In the genomic region with DNA sequence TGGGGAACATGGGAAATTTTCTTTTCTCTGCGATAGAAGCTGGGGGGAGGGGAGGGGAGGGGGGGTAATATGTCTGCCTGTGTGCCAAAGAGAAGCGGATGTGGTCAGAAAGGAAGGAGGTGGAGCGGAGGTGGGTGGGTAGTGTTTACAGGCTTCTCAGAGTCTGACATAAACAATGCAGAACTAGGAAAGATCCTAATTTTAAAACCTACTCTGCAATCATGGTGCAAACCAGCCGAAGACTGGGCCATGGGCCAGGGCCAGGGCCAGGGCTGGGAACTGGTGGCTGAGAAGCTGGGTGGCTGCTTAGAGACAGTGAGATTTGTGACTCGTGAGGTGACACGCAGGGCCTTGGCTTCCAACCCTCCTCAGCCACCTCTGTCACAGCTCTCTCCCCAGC, we compare ENCODE assay signal across 11 mouse cellular contexts.
DNase-seq lines count a peak whose midpoint lies in the region; ATAC-seq and TF ChIP-seq lines count a peak whose summit lies in the region.
"Had no signal": no experiment of that assay in that cellular context is flagged by ENCODE, and none has a peak within 500 bp of the region (broad histone marks: within the 10 kb centered on the region; RNA-seq: fewer than 3 reads in every experiment).

No protein-coding gene starts in this region.

- H3K4me1 ChIP-seq in forebrain, postnatal 0 days (ENCODE audit: insufficient read depth) = no peaks in the 10 kb centered on the region
- H3K4me1 ChIP-seq in forebrain, embryonic 14.5 days (ENCODE audit: control insufficient read depth, insufficient read depth, low read length) = peaks cover 17% of the 10 kb centered on the region
- H3K4me1 ChIP-seq: liver, embryonic 13.5 days had no signal

- H3K4me2 ChIP-seq in forebrain, postnatal 0 days (ENCODE audit: low read depth) = no peak overlapping the region
- H3K4me2 ChIP-seq in forebrain, embryonic 14.5 days (ENCODE audit: low read length) = no peak overlapping the region
- H3K4me2 ChIP-seq: liver, embryonic 13.5 days had no signal

- no peak overlapping the region for H3K9ac ChIP-seq in forebrain, postnatal 0 days
- H3K9ac ChIP-seq in forebrain, embryonic 14.5 days (ENCODE audit: low read length) = no peak overlapping the region
- H3K9ac ChIP-seq: liver, embryonic 13.5 days had no signal

- H3K27ac ChIP-seq in forebrain, postnatal 0 days (ENCODE audit: low read depth, low read length) = no peak overlapping the region
- H3K27ac ChIP-seq in forebrain, embryonic 14.5 days (ENCODE audit: low read depth, low read length) = no peak overlapping the region
- H3K27ac ChIP-seq: liver, embryonic 13.5 days had no signal

- no peaks in the 10 kb centered on the region for H3K27me3 ChIP-seq in forebrain, postnatal 0 days (ENCODE audit: insufficient read depth, low read length)
- no peaks in the 10 kb centered on the region for H3K27me3 ChIP-seq in forebrain, embryonic 14.5 days (replicated peaks; ENCODE audit: control insufficient read depth, insufficient read depth, low read length)
- H3K27me3 ChIP-seq: liver, embryonic 13.5 days had no signal

- H3K36me3 ChIP-seq in forebrain, postnatal 0 days (ENCODE audit: insufficient read depth) = no peaks in the 10 kb centered on the region
- no peaks in the 10 kb centered on the region for H3K36me3 ChIP-seq in forebrain, embryonic 14.5 days (ENCODE audit: control insufficient read depth, insufficient read depth, low read length)
- H3K36me3 ChIP-seq: liver, embryonic 13.5 days had no signal

- TF ChIP-seq CTCF in forebrain, postnatal 0 days (IDR thresholded peaks at IDR 0.05; ENCODE audit: low read depth) = no peak

- ATAC-seq in forebrain, postnatal 0 days = peak; percentile 17; the same call in 1 of the 2 replicates
- ATAC-seq in forebrain, embryonic 14.5 days = no peak

- DNase-seq in forebrain, postnatal 0 days = no peak
- no peak for DNase-seq in forebrain, embryonic 14.5 days (ENCODE audit: low spot score)
- DNase-seq in MN1 (ENCODE audit: low spot score) (peak; percentile 54), liver (no peak)
- peak; percentile 49 to 56 for DNase-seq in cerebellum, postnatal 36 days
- DNase-seq in lung, postnatal 25 days (ENCODE audit: low spot score) = peak; percentile 74
- no peak for DNase-seq in Muller cell, postnatal 12 days (ENCODE audit: inconsistent ontology term)
- no peak for DNase-seq in left cerebral cortex, adult 18-20 months (ENCODE audit: low spot score in 2 of 2)
- DNase-seq: B cell, adult 2 months; kidney, postnatal 25 days; liver, embryonic 13.5 days had no signal

- no peak overlapping the region for H3K4me3 ChIP-seq in forebrain, postnatal 0 days (ENCODE audit: low read depth, low read length)
- no peak overlapping the region for H3K4me3 ChIP-seq in forebrain, embryonic 14.5 days (ENCODE audit: low read depth, low read length)
- H3K4me3 ChIP-seq: liver, embryonic 13.5 days had no signal

- WGBS in forebrain, postnatal 0 days = 51% methylated on average over 6 of the region's 6 CpGs
- WGBS in forebrain, embryonic 14.5 days = 82% methylated on average over 6 of the region's 6 CpGs

- no peaks in the 10 kb centered on the region for H3K9me3 ChIP-seq in forebrain, postnatal 0 days (ENCODE audit: low read length)
- H3K9me3 ChIP-seq in forebrain, embryonic 14.5 days (replicated peaks; ENCODE audit: control insufficient read depth, low read length) = no peaks in the 10 kb centered on the region
- H3K9me3 ChIP-seq: liver, embryonic 13.5 days had no signal

Comparison
In these comparisons a context has a peak if more than half of its experiments do, and no peak if none do; other contexts are left out.
1. DNase-seq: peak in MN1 (single experiment), cerebellum, postnatal 36 days (2 of 2) and lung, postnatal 25 days (single experiment); none in forebrain, postnatal 0 days (single experiment), forebrain, embryonic 14.5 days (single experiment), Muller cell, postnatal 12 days (single experiment), left cerebral cortex, adult 18-20 months (0 of 2) and liver (single experiment).